Mouse (Mus musculus) monocyte, adult 5-6 weeks (primary cell): ENCODE measurements around the gene Pde7b. TPM values are rescaled to one million over a fixed set of nuclear protein-coding genes. Genes with fewer than 3 reads are reported as not detected.

Experiments used
- ATAC-seq: fragments of 153-309, 156-312 bp; replicated peaks from 2 replicates; pipeline ENCODE4 v1.8.0; 2017; ENCODE audit warnings: mild to moderate bottlenecking; ENCODE audit not compliant: low TSS enrichment, insufficient number of reproducible peaks, severe bottlenecking, poor library complexity, low FRiP score
- total RNA-seq: library from RNA; stranded (forward); fragments of 200-1000, 200-491, 200-594 nt; gene quantifications from 3 replicates; pipeline ENCODE4 v1.2.3, GENCODE M21; 2017

Pde7b gene
- total RNA-seq, 1 experiment from 2014 or later = 3.7 TPM

- no peak for ATAC-seq
These were observed 65.2 kb downstream of the Pde7b start for GRCm38 (mm10) chr10:20659718-20660117.

GRCm38 (mm10) chr10:20659268-20659667 is 65.6 kb downstream of the Pde7b start:
- ATAC-seq = no peak

- no peak for ATAC-seq
These were observed 66.2 kb downstream of the Pde7b start for GRCm38 (mm10) chr10:20658716-20659115.

GRCm38 (mm10) chr10:20657316-20658081 is 67.4 kb downstream of the Pde7b start:
- ATAC-seq = no peak

GRCm38 (mm10) chr10:20654590-20654989 is 70.3 kb downstream of the Pde7b start:
- no peak for ATAC-seq

GRCm38 (mm10) chr10:20654187-20654586 is 70.7 kb downstream of the Pde7b start:
- no peak for ATAC-seq

- no peak for ATAC-seq
These were observed 71.6 kb downstream of the Pde7b start for GRCm38 (mm10) chr10:20653299-20653698.

GRCm38 (mm10) chr10:20636381-20636780 is 88.5 kb downstream of the Pde7b start:
- ATAC-seq = no peak

- ATAC-seq = no peak
These were observed 91.8 kb downstream of the Pde7b start for GRCm38 (mm10) chr10:20633085-20633415.

- ATAC-seq = no peak
These were observed 92.4 kb downstream of the Pde7b start for GRCm38 (mm10) chr10:20632256-20633084.

GRCm38 (mm10) chr10:20630122-20630521 is 94.8 kb downstream of the Pde7b start:
- ATAC-seq = no peak

GRCm38 (mm10) chr10:20625702-20626375 is 99.0 kb downstream of the Pde7b start:
- no peak for ATAC-seq

- ATAC-seq = no peak
These were observed 103.0 kb downstream of the Pde7b start for GRCm38 (mm10) chr10:20621661-20622454.

- ATAC-seq = no peak
These were observed 118.9 kb downstream of the Pde7b start for GRCm38 (mm10) chr10:20606007-20606406.

- no peak for ATAC-seq
These were observed 129.6 kb downstream of the Pde7b start for GRCm38 (mm10) chr10:20595107-20595810.

- ATAC-seq = no peak
These were observed 130.9 kb downstream of the Pde7b start for GRCm38 (mm10) chr10:20594015-20594414.

- no peak for ATAC-seq
These were observed 134.8 kb downstream of the Pde7b start for GRCm38 (mm10) chr10:20590100-20590499.

GRCm38 (mm10) chr10:20585959-20586358 is 138.9 kb downstream of the Pde7b start:
- ATAC-seq = no peak
